Mouse (Mus musculus): ENCODE measurements around the gene Rdh5. TPM values are rescaled to one million over a fixed set of nuclear protein-coding genes. Genes with fewer than 3 reads are reported as not detected.

The Rdh5 gene
- polyA plus RNA-seq (2014; fragmentation: Illumina TruSeq; extraction: RNeasy Lipid Tissue Mini Kit (QIAGEN cat#74804); ENCODE audit: low read depth, low replicate concordance), result 3.8 TPM

GRCm38 (mm10) chr10:128922822-128923012 lies at the start of gene Rdh5:
Gene Rdh5, minus strand, starts transcription at chr10:128922888.

GRCm38 (mm10) chr10:128960590-128961584 lies 38.2 kb upstream of the Rdh5 start, which contains the start of gene Mettl7b:
Gene Mettl7b, minus strand, starts transcription at chr10:128960988.

GRCm38 (mm10) chr10:128933574-128933973 lies 10.9 kb upstream of the Rdh5 start, which contains the start of gene Itga7:
Gene Itga7, plus strand, starts transcription at chr10:128933818.

GRCm38 (mm10) chr10:128923935-128924334 lies 1.2 kb upstream of the Rdh5 start, which contains the start of gene Bloc1s1:
Gene Bloc1s1, minus strand, starts transcription at chr10:128924035.

GRCm38 (mm10) chr10:128900698-128901097 lies 22.0 kb downstream of the Rdh5 start, which contains the start of gene Cd63:
Gene Cd63, plus strand, starts transcription at chr10:128900989.

GRCm38 (mm10) chr10:128891296-128892094 lies 31.2 kb downstream of the Rdh5 start, which contains the start of gene Gdf11:
Gene Gdf11, minus strand, starts transcription at chr10:128891718.

Other genes starting within 250 kb of the Rdh5 start
- 13.9 TPM for gene Suox, start 248.8 kb downstream of the Rdh5 start, polyA plus RNA-seq (2014; fragmentation: Illumina TruSeq; extraction: RNeasy Lipid Tissue Mini Kit (QIAGEN cat#74804); ENCODE audit: low read depth, low replicate concordance)
- gene Rab5b, start 226.6 kb downstream of the Rdh5 start, polyA plus RNA-seq (2014; fragmentation: Illumina TruSeq; extraction: RNeasy Lipid Tissue Mini Kit (QIAGEN cat#74804); ENCODE audit: low read depth, low replicate concordance), result 151 TPM
- gene Pmel, start 218.7 kb downstream of the Rdh5 start, polyA plus RNA-seq (2014; fragmentation: Illumina TruSeq; extraction: RNeasy Lipid Tissue Mini Kit (QIAGEN cat#74804); ENCODE audit: low read depth, low replicate concordance), result not detected
- gene Cdk2, start 217.9 kb downstream of the Rdh5 start, polyA plus RNA-seq (2014; fragmentation: Illumina TruSeq; extraction: RNeasy Lipid Tissue Mini Kit (QIAGEN cat#74804); ENCODE audit: low read depth, low replicate concordance), result 12.2 TPM
- 9.4 TPM for gene Dgka, start 178.0 kb downstream of the Rdh5 start, polyA plus RNA-seq (2014; fragmentation: Illumina TruSeq; extraction: RNeasy Lipid Tissue Mini Kit (QIAGEN cat#74804); ENCODE audit: low read depth, low replicate concordance)
- 0.93 TPM for gene Pym1, start 175.0 kb downstream of the Rdh5 start, polyA plus RNA-seq (2014; fragmentation: Illumina TruSeq; extraction: RNeasy Lipid Tissue Mini Kit (QIAGEN cat#74804); ENCODE audit: low read depth, low replicate concordance)
- gene Mmp19, start 132.0 kb downstream of the Rdh5 start, polyA plus RNA-seq (2014; fragmentation: Illumina TruSeq; extraction: RNeasy Lipid Tissue Mini Kit (QIAGEN cat#74804); ENCODE audit: low read depth, low replicate concordance), result 56.4 TPM
- gene Dnajc14, start 118.8 kb downstream of the Rdh5 start, polyA plus RNA-seq (2014; fragmentation: Illumina TruSeq; extraction: RNeasy Lipid Tissue Mini Kit (QIAGEN cat#74804); ENCODE audit: low read depth, low replicate concordance), result 46.9 TPM
- 4.3 TPM for gene Tmem198b, start 118.5 kb downstream of the Rdh5 start, polyA plus RNA-seq (2014; fragmentation: Illumina TruSeq; extraction: RNeasy Lipid Tissue Mini Kit (QIAGEN cat#74804); ENCODE audit: low read depth, low replicate concordance)
- gene Sarnp, start 105.6 kb downstream of the Rdh5 start, polyA plus RNA-seq (2014; fragmentation: Illumina TruSeq; extraction: RNeasy Lipid Tissue Mini Kit (QIAGEN cat#74804); ENCODE audit: low read depth, low replicate concordance), result 390 TPM
- gene Ormdl2, start 101.2 kb downstream of the Rdh5 start, polyA plus RNA-seq (2014; fragmentation: Illumina TruSeq; extraction: RNeasy Lipid Tissue Mini Kit (QIAGEN cat#74804); ENCODE audit: low read depth, low replicate concordance), result 145 TPM
- 2.2 TPM for gene Gdf11, start 31.2 kb downstream of the Rdh5 start, polyA plus RNA-seq (2014; fragmentation: Illumina TruSeq; extraction: RNeasy Lipid Tissue Mini Kit (QIAGEN cat#74804); ENCODE audit: low read depth, low replicate concordance)
- 432 TPM for gene Cd63, start 21.9 kb downstream of the Rdh5 start, polyA plus RNA-seq (2014; fragmentation: Illumina TruSeq; extraction: RNeasy Lipid Tissue Mini Kit (QIAGEN cat#74804); ENCODE audit: low read depth, low replicate concordance)
- 12.7 TPM for gene Bloc1s1, start 1.1 kb upstream of the Rdh5 start, polyA plus RNA-seq (2014; fragmentation: Illumina TruSeq; extraction: RNeasy Lipid Tissue Mini Kit (QIAGEN cat#74804); ENCODE audit: low read depth, low replicate concordance)
- 0.35 TPM for gene Itga7, start 10.9 kb upstream of the Rdh5 start, polyA plus RNA-seq (2014; fragmentation: Illumina TruSeq; extraction: RNeasy Lipid Tissue Mini Kit (QIAGEN cat#74804); ENCODE audit: low read depth, low replicate concordance)
- gene Mettl7b, start 38.1 kb upstream of the Rdh5 start, polyA plus RNA-seq (2014; fragmentation: Illumina TruSeq; extraction: RNeasy Lipid Tissue Mini Kit (QIAGEN cat#74804); ENCODE audit: low read depth, low replicate concordance), result not detected
- gene Olfr9, start 66.5 kb upstream of the Rdh5 start, polyA plus RNA-seq (2014; fragmentation: Illumina TruSeq; extraction: RNeasy Lipid Tissue Mini Kit (QIAGEN cat#74804); ENCODE audit: low read depth, low replicate concordance), result not detected
- gene Olfr763, start 87.9 kb upstream of the Rdh5 start, polyA plus RNA-seq (2014; fragmentation: Illumina TruSeq; extraction: RNeasy Lipid Tissue Mini Kit (QIAGEN cat#74804); ENCODE audit: low read depth, low replicate concordance), result not detected
- not detected for gene Olfr764-ps1, start 117.0 kb upstream of the Rdh5 start, polyA plus RNA-seq (2014; fragmentation: Illumina TruSeq; extraction: RNeasy Lipid Tissue Mini Kit (QIAGEN cat#74804); ENCODE audit: low read depth, low replicate concordance)
- not detected for gene Olfr765, start 127.1 kb upstream of the Rdh5 start, polyA plus RNA-seq (2014; fragmentation: Illumina TruSeq; extraction: RNeasy Lipid Tissue Mini Kit (QIAGEN cat#74804); ENCODE audit: low read depth, low replicate concordance)
- not detected for gene Olfr766-ps1, start 146.1 kb upstream of the Rdh5 start, polyA plus RNA-seq (2014; fragmentation: Illumina TruSeq; extraction: RNeasy Lipid Tissue Mini Kit (QIAGEN cat#74804); ENCODE audit: low read depth, low replicate concordance)
- gene Olfr767, start 160.0 kb upstream of the Rdh5 start, polyA plus RNA-seq (2014; fragmentation: Illumina TruSeq; extraction: RNeasy Lipid Tissue Mini Kit (QIAGEN cat#74804); ENCODE audit: low read depth, low replicate concordance), result not detected
- not detected for gene Olfr768, start 176.5 kb upstream of the Rdh5 start, polyA plus RNA-seq (2014; fragmentation: Illumina TruSeq; extraction: RNeasy Lipid Tissue Mini Kit (QIAGEN cat#74804); ENCODE audit: low read depth, low replicate concordance)
- gene Olfr769, start 195.0 kb upstream of the Rdh5 start, polyA plus RNA-seq (2014; fragmentation: Illumina TruSeq; extraction: RNeasy Lipid Tissue Mini Kit (QIAGEN cat#74804); ENCODE audit: low read depth, low replicate concordance), result not detected
- gene Olfr770, start 216.1 kb upstream of the Rdh5 start, polyA plus RNA-seq (2014; fragmentation: Illumina TruSeq; extraction: RNeasy Lipid Tissue Mini Kit (QIAGEN cat#74804); ENCODE audit: low read depth, low replicate concordance), result not detected
- gene Olfr771, start 241.9 kb upstream of the Rdh5 start, polyA plus RNA-seq (2014; fragmentation: Illumina TruSeq; extraction: RNeasy Lipid Tissue Mini Kit (QIAGEN cat#74804); ENCODE audit: low read depth, low replicate concordance), result not detected